ENCODE assay signal across 18 mouse cellular contexts in genomic region chr14:30762131-30762903, GRCm38 (mm10). TPM values are rescaled to one million over a fixed set of nuclear protein-coding genes. Genes with fewer than 3 reads are reported as not detected.
A peak's percentile ranks its signal among the peaks of the same experiment; 100 is the strongest.
DNase-seq lines count a peak whose midpoint lies in the region; ATAC-seq and TF ChIP-seq lines count a peak whose summit lies in the region.
"Had no signal": no experiment of that assay in that cellular context is flagged by ENCODE, and none has a peak within 500 bp of the region (broad histone marks: within the 10 kb centered on the region; RNA-seq: fewer than 3 reads in every experiment).

No protein-coding gene starts in this region.

- no peaks in the 10 kb centered on the region for H3K36me3 ChIP-seq in kidney, embryonic 16.5 days (ENCODE audit: insufficient read depth, low read length)
- peaks cover 5 to 28% of the 10 kb centered on the region in 2 experiments for H3K36me3 ChIP-seq in MEL (ENCODE audit: control insufficient read depth in 1 of 2, insufficient read depth in 2 of 2, low read length in 2 of 2)
- H3K36me3 ChIP-seq: embryonic facial prominence, embryonic 15.5 days; heart, embryonic 13.5 days; hindbrain, embryonic 15.5 days had no signal

- ATAC-seq in kidney, embryonic 16.5 days (ENCODE audit: low FRiP score, low TSS enrichment), result no peak
- ATAC-seq in megakaryocyte progenitor cell, adult 5-6 weeks (replicated peaks; ENCODE audit: poor library complexity), result peak; percentile 39; the same call in 1 of the 2 replicates
- ATAC-seq: forebrain, embryonic 16.5 days had no signal

- H3K4me2 ChIP-seq in kidney, embryonic 16.5 days (replicated peaks; ENCODE audit: low read depth, low read length), result no peak overlapping the region
- H3K4me2 ChIP-seq: embryonic facial prominence, embryonic 15.5 days; heart, embryonic 13.5 days; hindbrain, embryonic 15.5 days had no signal

- peaks cover 14% of the 10 kb centered on the region for H3K79me2 ChIP-seq in MEL (ENCODE audit: control insufficient read depth, insufficient read depth, low read length, poor library complexity)

- H3K27ac ChIP-seq in kidney, embryonic 16.5 days (ENCODE audit: low read length), result peak overlapping the region; percentile 18; the same call in 1 of the 2 replicates
- H3K27ac ChIP-seq in MEL (ENCODE audit: control insufficient read depth, low read depth, low read length), result peak overlapping the region; percentile 46
- H3K27ac ChIP-seq in bone marrow macrophage, adult 2 months (ENCODE audit: insufficient read depth, low read depth, low read length), result peak overlapping the region; percentile 65
- H3K27ac ChIP-seq: embryonic facial prominence, embryonic 15.5 days; forebrain, embryonic 10.5 days; heart, embryonic 13.5 days; hindbrain, embryonic 15.5 days had no signal

- H3K4me1 ChIP-seq in kidney, embryonic 16.5 days (ENCODE audit: insufficient read depth, low read length), result peaks cover 13% of the 10 kb centered on the region; the same call in 1 of the 2 replicates
- H3K4me1 ChIP-seq in MEL (ENCODE audit: control insufficient read depth in 1 of 2, insufficient read depth in 2 of 2, low read length in 2 of 2), result peaks cover 21 to 23% of the 10 kb centered on the region in 2 experiments
- H3K4me1 ChIP-seq in bone marrow macrophage, adult 2 months (ENCODE audit: control insufficient read depth, insufficient read depth, low read length), result peaks cover 51% of the 10 kb centered on the region
- H3K4me1 ChIP-seq: embryonic facial prominence, embryonic 15.5 days; forebrain, embryonic 10.5 days; heart, embryonic 13.5 days; hindbrain, embryonic 15.5 days had no signal

- H3K9me3 ChIP-seq in kidney, embryonic 16.5 days (ENCODE audit: low read length), result no peaks in the 10 kb centered on the region
- H3K9me3 ChIP-seq in MEL (replicated peaks; ENCODE audit: insufficient read depth, low read length), result no peaks in the 10 kb centered on the region
- H3K9me3 ChIP-seq: embryonic facial prominence, embryonic 15.5 days; forebrain, embryonic 10.5 days; heart, embryonic 13.5 days; hindbrain, embryonic 15.5 days had no signal

- WGBS in kidney, embryonic 16.5 days, result 86% methylated on average over 7 of the region's 7 CpGs

- H3K27me3 ChIP-seq in kidney, embryonic 16.5 days (ENCODE audit: insufficient read depth, low read length), result no peaks in the 10 kb centered on the region
- H3K27me3 ChIP-seq in MEL (ENCODE audit: control insufficient read depth in 1 of 2, insufficient read depth in 2 of 2, low read length in 2 of 2), result no peaks in the 10 kb centered on the region
- H3K27me3 ChIP-seq: embryonic facial prominence, embryonic 15.5 days; heart, embryonic 13.5 days; hindbrain, embryonic 15.5 days had no signal

- TF ChIP-seq POLR2A in MEL (IDR thresholded peaks at IDR 0.05; ENCODE audit: control insufficient read depth in 1 of 2, insufficient read depth in 1 of 2, low read depth in 1 of 2, low read length in 2 of 2, poor library complexity in 1 of 2), result no peak
- no peak for TF ChIP-seq POLR2A in bone marrow macrophage, adult 2 months (IDR thresholded peaks at IDR 0.05; ENCODE audit: borderline replicate concordance, low read depth, low read length)

- no peak for TF ChIP-seq RAD21 in MEL (IDR thresholded peaks at IDR 0.05; ENCODE audit: low read depth, low read length)

- TF ChIP-seq EP300 in MEL (IDR thresholded peaks at IDR 0.05; ENCODE audit: low read depth in 1 of 2, low read length in 2 of 2), result peak in 1 of 2 experiments; percentile 36; a peak in 2 of 4 replicates

- H3K4me3 ChIP-seq in kidney, embryonic 16.5 days (ENCODE audit: low read length), result no peak overlapping the region
- no peak overlapping the region for H3K4me3 ChIP-seq in MEL (ENCODE audit: control insufficient read depth in 1 of 2, insufficient read depth in 1 of 2, low read depth in 2 of 2, low read length in 2 of 2)
- no peak overlapping the region for H3K4me3 ChIP-seq in bone marrow macrophage, adult 2 months (ENCODE audit: insufficient read depth, low read length)
- H3K4me3 ChIP-seq: embryonic facial prominence, embryonic 15.5 days; erythroblast, embryonic 14.5 days; forebrain, embryonic 10.5 days; heart, embryonic 13.5 days; hindbrain, embryonic 15.5 days had no signal

- H3K9ac ChIP-seq in kidney, embryonic 16.5 days (replicated peaks; ENCODE audit: low read length), result no peak overlapping the region
- no peak overlapping the region for H3K9ac ChIP-seq in MEL (ENCODE audit: control insufficient read depth, low read depth, low read length, poor library complexity, severe bottlenecking)
- H3K9ac ChIP-seq: embryonic facial prominence, embryonic 15.5 days; heart, embryonic 13.5 days; hindbrain, embryonic 15.5 days had no signal

- DNase-seq in kidney, postnatal 25 days, result no peak
- peak; percentile 38 for DNase-seq in MEL (ENCODE audit: low read depth, low spot score)
- DNase-seq in embryo, embryonic 11 days, result no peak
- DNase-seq in cerebellum, postnatal 36 days, result no peak
- DNase-seq: adrenal gland, adult 8-10 months; adrenal gland, postnatal 36 days; cerebellum, adult 18-20 months; cerebellum, adult 9-11 months; gastrocnemius, postnatal 10 days had no signal

- TF ChIP-seq CTCF in MEL (IDR thresholded peaks at IDR 0.05 in 2 of 3, conservative IDR thresholded peaks at IDR 0.05 in 1 of 3; ENCODE audit: control insufficient read depth in 1 of 3, insufficient read depth in 1 of 3, low read depth in 2 of 3, low read length in 3 of 3, poor library complexity in 1 of 3, severe bottlenecking in 1 of 3), result no peak
- TF ChIP-seq CTCF in bone marrow macrophage, adult 2 months (IDR thresholded peaks at IDR 0.05; ENCODE audit: low read depth, low read length), result no peak

TF ChIP-seq in MEL, 35 proteins besides CTCF, POLR2A, EP300 and RAD21:
- TF ChIP-seq MXI1 (IDR thresholded peaks at IDR 0.05; ENCODE audit: low read depth, low read length), result no peak; the same call in 1 of the 2 replicates
- TF ChIP-seq GATA1 (IDR thresholded peaks at IDR 0.05; ENCODE audit: low read depth, low read length), result peak; percentile 81

RNA-seq across cellular contexts. Expression of gene Sfmbt1, which starts 47.7 kb away (rescaled TPM):
- 13.6 and 14.5 TPM in 2 replicates for polyA plus RNA-seq in kidney, embryonic 16.5 days (2015; fragmentation: Nextera tagmentation; extraction: Ambion mirVana)
- 9.4 and 12.4 TPM in 2 replicates for total RNA-seq in MEL (2012; rRNA removed)
- 10 to 100 TPM; 13.7 to 33.0 TPM for polyA plus RNA-seq in MEL (2012; ENCODE audit: insufficient read depth in 1 of 2, insufficient read length in 2 of 2, low read depth in 1 of 2, low replicate concordance in 2 of 2, missing spikeins in 1 of 2)
- 22.7 and 26.8 TPM in 2 replicates for polyA plus RNA-seq in bone marrow macrophage, adult 2 months (2012; ENCODE audit: insufficient read depth, insufficient read length, missing spikeins)
- 11.1 and 12.1 TPM in 2 replicates for total RNA-seq in megakaryocyte progenitor cell, adult 5-6 weeks (2015)
- total RNA-seq in megakaryocyte progenitor cell, adult 5-6 weeks (2017), result 6.9 and 9.6 TPM in 2 replicates
